Mouse (Mus musculus): ENCODE measurements at regions not wholly inside any gene's neighbourhood (a gene's known extent, or its start where the extent isn't known, plus 50 kb on each side); places are given as distances from the start of the nearest gene placed in this dataset.

- TF ChIP-seq POLR2AphosphoS2 (IDR thresholded peaks at IDR 0.05; ENCODE audit: low read length) (no peak), ETS1 (IDR thresholded peaks at IDR 0.05; ENCODE audit: low read depth, low read length) (no peak), MYC (IDR thresholded peaks at IDR 0.05; ENCODE audit: low read depth, low read length) (no peak), NELFE (IDR thresholded peaks at IDR 0.05; ENCODE audit: low read depth, low read length) (no peak), CTCF (IDR thresholded peaks at IDR 0.05 in 2 of 3, conservative IDR thresholded peaks at IDR 0.05 in 1 of 3; ENCODE audit: control insufficient read depth in 1 of 3, insufficient read depth in 1 of 3, low read depth in 2 of 3, low read length in 3 of 3, poor library complexity in 1 of 3, severe bottlenecking in 1 of 3) (peak in 1 of 3 experiments; percentile 15; a peak in 2 of 6 replicates), ZNF384 (IDR thresholded peaks at IDR 0.05; ENCODE audit: low read depth, low read length) (no peak)
Measured at GRCm38 (mm10) chr14:79843135-79843550, 72.0 kb upstream of the Pcdh8 start.
